In the genomic region with DNA sequence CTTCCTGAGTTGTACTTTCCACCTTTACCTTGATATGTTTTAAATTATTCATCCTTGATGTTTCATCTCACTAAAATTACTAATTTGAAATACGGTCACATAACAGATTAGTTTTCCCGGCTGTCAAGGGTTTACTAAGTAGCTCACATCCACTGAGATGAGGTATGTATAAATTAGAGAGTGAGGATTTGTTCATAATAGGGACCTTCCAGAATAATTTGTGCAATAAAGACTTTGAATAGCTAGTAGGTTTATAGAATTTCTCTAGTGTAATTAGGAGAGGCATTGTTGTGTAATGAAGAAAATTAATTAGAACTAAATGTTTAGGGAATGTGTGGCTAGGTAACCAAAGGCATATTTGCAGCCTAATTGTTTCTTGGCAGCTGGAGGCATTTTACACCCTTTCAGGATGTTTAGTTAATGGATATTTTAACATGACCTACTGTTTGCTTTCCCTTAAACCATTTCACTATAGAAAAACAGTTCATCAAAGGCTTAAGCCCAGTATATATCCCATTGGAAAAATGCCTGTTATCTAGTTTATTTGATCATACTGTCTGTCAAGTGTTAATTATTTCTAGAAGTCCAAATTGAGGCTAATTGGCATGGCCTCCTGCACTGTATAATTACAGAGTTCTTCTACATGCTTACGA, we compare ENCODE assay signal across 33 mouse cellular contexts.
DNase-seq lines count a peak whose midpoint lies in the region; ATAC-seq and TF ChIP-seq lines count a peak whose summit lies in the region.
"Had no signal": no experiment of that assay in that cellular context is flagged by ENCODE, and none has a peak within 500 bp of the region (broad histone marks: within the 10 kb centered on the region; RNA-seq: fewer than 3 reads in every experiment).

No protein-coding gene starts in this region.

- H3K36me3 ChIP-seq in hindbrain, embryonic 16.5 days (ENCODE audit: control insufficient read depth, insufficient read depth, low read length), result no peaks in the 10 kb centered on the region
- no peaks in the 10 kb centered on the region for H3K36me3 ChIP-seq in hindbrain, embryonic 14.5 days (replicated peaks; ENCODE audit: control insufficient read depth, insufficient read depth)
- no peaks in the 10 kb centered on the region for H3K36me3 ChIP-seq in midbrain, embryonic 14.5 days (ENCODE audit: control insufficient read depth, insufficient read depth, low read length)
- H3K36me3 ChIP-seq in midbrain, embryonic 10.5 days, result no peaks in the 10 kb centered on the region
- no peaks in the 10 kb centered on the region for H3K36me3 ChIP-seq in forebrain, embryonic 16.5 days (ENCODE audit: control insufficient read depth, insufficient read depth)
- H3K36me3 ChIP-seq: embryonic facial prominence, embryonic 13.5 days; G1E; heart, embryonic 10.5 days; heart, embryonic 15.5 days; hindbrain, embryonic 13.5 days; kidney, embryonic 15.5 days; limb, embryonic 13.5 days; liver, embryonic 13.5 days; neural tube, embryonic 12.5 days; stomach, embryonic 15.5 days had no signal

- H3K9ac ChIP-seq in hindbrain, embryonic 16.5 days (ENCODE audit: low read depth, low read length), result no peak overlapping the region
- H3K9ac ChIP-seq in hindbrain, embryonic 14.5 days, result no peak overlapping the region
- no peak overlapping the region for H3K9ac ChIP-seq in midbrain, embryonic 14.5 days (replicated peaks; ENCODE audit: low read length)
- H3K9ac ChIP-seq in forebrain, embryonic 16.5 days (replicated peaks; ENCODE audit: low read depth, low read length), result no peak overlapping the region
- H3K9ac ChIP-seq: embryonic facial prominence, embryonic 13.5 days; heart, embryonic 15.5 days; hindbrain, embryonic 13.5 days; kidney, embryonic 15.5 days; limb, embryonic 13.5 days; liver, embryonic 13.5 days; neural tube, embryonic 12.5 days; stomach, embryonic 15.5 days had no signal

- no peaks in the 10 kb centered on the region; the same call in 1 of the 2 replicates for H3K4me1 ChIP-seq in hindbrain, embryonic 16.5 days (ENCODE audit: control insufficient read depth, insufficient read depth, low read depth, low read length)
- no peaks in the 10 kb centered on the region for H3K4me1 ChIP-seq in hindbrain, embryonic 14.5 days (replicated peaks; ENCODE audit: control insufficient read depth, insufficient read depth, low read length)
- H3K4me1 ChIP-seq in midbrain, embryonic 14.5 days (ENCODE audit: control insufficient read depth, insufficient read depth, low read length), result no peaks in the 10 kb centered on the region
- no peaks in the 10 kb centered on the region for H3K4me1 ChIP-seq in midbrain, embryonic 10.5 days
- H3K4me1 ChIP-seq in forebrain, embryonic 16.5 days (replicated peaks; ENCODE audit: control insufficient read depth, insufficient read depth, low read length), result 0 out of 2 replicates have a peak, but pooled peaks cover 2% of the 10 kb centered on the region
- H3K4me1 ChIP-seq: embryonic facial prominence, embryonic 13.5 days; heart, embryonic 10.5 days; heart, embryonic 15.5 days; kidney, embryonic 15.5 days; liver, embryonic 13.5 days; neural tube, embryonic 12.5 days; stomach, embryonic 15.5 days had no signal

- H3K4me3 ChIP-seq in hindbrain, embryonic 16.5 days (ENCODE audit: low read length), result no peak overlapping the region
- H3K4me3 ChIP-seq in hindbrain, embryonic 14.5 days (replicated peaks; ENCODE audit: low read length), result no peak overlapping the region
- no peak overlapping the region for H3K4me3 ChIP-seq in midbrain, embryonic 14.5 days (replicated peaks; ENCODE audit: low read depth, low read length)
- no peak overlapping the region for H3K4me3 ChIP-seq in midbrain, embryonic 10.5 days
- no peak overlapping the region for H3K4me3 ChIP-seq in forebrain, embryonic 16.5 days (replicated peaks; ENCODE audit: low read length)
- H3K4me3 ChIP-seq: embryonic facial prominence, embryonic 13.5 days; heart, embryonic 10.5 days; heart, embryonic 15.5 days; hindbrain, embryonic 13.5 days; kidney, embryonic 15.5 days; layer of hippocampus, adult 2 months; left cerebral cortex, adult 2 months; limb, embryonic 13.5 days; liver, embryonic 13.5 days; neural tube, embryonic 12.5 days; stomach, embryonic 15.5 days had no signal

- no peaks in the 10 kb centered on the region for H3K9me3 ChIP-seq in hindbrain, embryonic 16.5 days (ENCODE audit: control insufficient read depth, low read length)
- no peaks in the 10 kb centered on the region for H3K9me3 ChIP-seq in hindbrain, embryonic 14.5 days (ENCODE audit: control insufficient read depth, low read length)
- H3K9me3 ChIP-seq in midbrain, embryonic 14.5 days (ENCODE audit: control insufficient read depth, low read length), result no peaks in the 10 kb centered on the region
- H3K9me3 ChIP-seq in midbrain, embryonic 10.5 days (replicated peaks), result no peaks in the 10 kb centered on the region
- no peaks in the 10 kb centered on the region for H3K9me3 ChIP-seq in forebrain, embryonic 16.5 days (ENCODE audit: control insufficient read depth, low read length)
- H3K9me3 ChIP-seq: embryonic facial prominence, embryonic 13.5 days; G1E; heart, embryonic 10.5 days; heart, embryonic 15.5 days; hindbrain, embryonic 13.5 days; kidney, embryonic 15.5 days; limb, embryonic 13.5 days; liver, embryonic 13.5 days; neural tube, embryonic 12.5 days; stomach, embryonic 15.5 days had no signal

- TF ChIP-seq CTCF in brain, embryonic 14.5 days (IDR thresholded peaks at IDR 0.05; ENCODE audit: borderline replicate concordance, extremely low read depth, insufficient read depth, insufficient read length), result no peak

- no peak overlapping the region for H3K4me2 ChIP-seq in hindbrain, embryonic 16.5 days (ENCODE audit: low read length)
- H3K4me2 ChIP-seq in hindbrain, embryonic 14.5 days (replicated peaks), result no peak overlapping the region
- no peak overlapping the region for H3K4me2 ChIP-seq in midbrain, embryonic 14.5 days (ENCODE audit: low read length)
- no peak overlapping the region for H3K4me2 ChIP-seq in forebrain, embryonic 16.5 days (ENCODE audit: low read length)
- H3K4me2 ChIP-seq: embryonic facial prominence, embryonic 13.5 days; heart, embryonic 15.5 days; hindbrain, embryonic 13.5 days; kidney, embryonic 15.5 days; limb, embryonic 13.5 days; liver, embryonic 13.5 days; neural tube, embryonic 12.5 days; stomach, embryonic 15.5 days had no signal

- no peaks in the 10 kb centered on the region for H3K27me3 ChIP-seq in hindbrain, embryonic 16.5 days (replicated peaks; ENCODE audit: control insufficient read depth, insufficient read depth, low read length)
- no peaks in the 10 kb centered on the region for H3K27me3 ChIP-seq in hindbrain, embryonic 14.5 days (ENCODE audit: control insufficient read depth, insufficient read depth, low read length)
- H3K27me3 ChIP-seq in midbrain, embryonic 14.5 days (ENCODE audit: control insufficient read depth, insufficient read depth, low read length), result no peaks in the 10 kb centered on the region
- H3K27me3 ChIP-seq in midbrain, embryonic 10.5 days (ENCODE audit: low read depth, poor library complexity, severe bottlenecking), result no peaks in the 10 kb centered on the region
- no peaks in the 10 kb centered on the region for H3K27me3 ChIP-seq in forebrain, embryonic 16.5 days (replicated peaks; ENCODE audit: control insufficient read depth, insufficient read depth, low read length)
- H3K27me3 ChIP-seq: embryonic facial prominence, embryonic 13.5 days; heart, embryonic 15.5 days; hindbrain, embryonic 13.5 days; kidney, embryonic 15.5 days; liver, embryonic 13.5 days; neural tube, embryonic 12.5 days; stomach, embryonic 15.5 days had no signal

- WGBS in hindbrain, embryonic 16.5 days, result 62% methylated on average over 3 of the region's 3 CpGs
- WGBS in hindbrain, embryonic 14.5 days, result 69% methylated on average over 3 of the region's 3 CpGs
- 75% methylated on average over 3 of the region's 3 CpGs for WGBS in midbrain, embryonic 14.5 days
- WGBS in midbrain, embryonic 10.5 days, result 86% methylated on average over 3 of the region's 3 CpGs
- WGBS in forebrain, embryonic 16.5 days, result 17% methylated on average over 3 of the region's 3 CpGs

- no peak for DNase-seq in hindbrain, embryonic 14.5 days (ENCODE audit: low spot score)
- peak; percentile 9 for DNase-seq in midbrain, embryonic 14.5 days
- no peak for DNase-seq in midbrain, embryonic 10.5 days (ENCODE audit: low spot score)
- DNase-seq in brain, embryonic 14.5 days (ENCODE audit: low read depth), result peak; percentile 93
- no peak for DNase-seq in liver
- DNase-seq in embryo, embryonic 9.5 days (ENCODE audit: extremely low spot score), result no peak
- DNase-seq: adrenal gland, postnatal 14 days; cerebellum, adult 11-12 months; cerebellum, adult 9-11 months; embryo, embryonic 11 days; gastrocnemius, postnatal 10 days; heart, postnatal 36 days; kidney, adult 18-20 months; kidney, postnatal 36 days; liver, embryonic 13.5 days; lung, adult 18-20 months; lung, postnatal 4 days; right cerebral cortex, postnatal 25 days had no signal

- ATAC-seq in hindbrain, embryonic 16.5 days, result peak; percentile 64
- no peak for ATAC-seq in hindbrain, embryonic 14.5 days (ENCODE audit: low FRiP score)
- no peak for ATAC-seq in midbrain, embryonic 14.5 days (ENCODE audit: low FRiP score, low TSS enrichment)
- peak; percentile 88 for ATAC-seq in forebrain, embryonic 16.5 days
- ATAC-seq: lung, postnatal 0 days; Patski had no signal

- no peak overlapping the region for H3K27ac ChIP-seq in hindbrain, embryonic 16.5 days (ENCODE audit: low read depth, low read length)
- H3K27ac ChIP-seq in hindbrain, embryonic 14.5 days, result no peak overlapping the region
- no peak overlapping the region for H3K27ac ChIP-seq in midbrain, embryonic 14.5 days (replicated peaks; ENCODE audit: low read depth, low read length)
- no peak overlapping the region for H3K27ac ChIP-seq in midbrain, embryonic 10.5 days (replicated peaks)
- H3K27ac ChIP-seq in forebrain, embryonic 16.5 days (ENCODE audit: low read length), result no peak overlapping the region
- H3K27ac ChIP-seq: embryonic facial prominence, embryonic 13.5 days; heart, embryonic 10.5 days; heart, embryonic 15.5 days; hindbrain, embryonic 13.5 days; kidney, embryonic 15.5 days; layer of hippocampus, adult 2 months; left cerebral cortex, adult 2 months; limb, embryonic 13.5 days; liver, embryonic 13.5 days; neural tube, embryonic 12.5 days; stomach, embryonic 15.5 days had no signal

- TF ChIP-seq POLR2A in brain, embryonic 14.5 days (IDR thresholded peaks at IDR 0.05; ENCODE audit: borderline replicate concordance, extremely low read depth, insufficient read depth, insufficient read length, poor library complexity, severe bottlenecking), result no peak

Comparison
In these comparisons a context has a peak if more than half of its experiments do, and no peak if none do; other contexts are left out.
1. ATAC-seq: peak in hindbrain, embryonic 16.5 days (single experiment) and forebrain, embryonic 16.5 days (single experiment); none in hindbrain, embryonic 14.5 days (single experiment) and midbrain, embryonic 14.5 days (single experiment).
2. DNase-seq: peak in midbrain, embryonic 14.5 days (single experiment) and brain, embryonic 14.5 days (single experiment); none in hindbrain, embryonic 14.5 days (single experiment), midbrain, embryonic 10.5 days (single experiment), liver (single experiment) and embryo, embryonic 9.5 days (single experiment).